Mouse (Mus musculus) embryonic facial prominence, embryonic 11.5 days (tissue): Measurements from ENCODE around the gene Cbs. TPM values are rescaled to one million over a fixed set of nuclear protein-coding genes. Genes with fewer than 3 reads are reported as not detected.
A peak's percentile ranks its signal among the peaks of the same experiment; 100 is the strongest.

Experiments used
- ATAC-seq: fragments of 200-750 bp; cut with Nextera tagmentation; replicated peaks from 2 replicates; pipeline ENCODE4 v1.8.0; 2017; ENCODE audit warnings: low read depth; ENCODE audit not compliant: insufficient number of reproducible peaks, low FRiP score, low TSS enrichment
- DNase-seq: peaks from one replicate; pipeline ENCODE4 v3.0.0-alpha.2; 2015; ENCODE audit warnings: low spot score
- H3K27ac ChIP-seq: fragments of 300-500 bp; sonication (generic); replicated peaks from 2 replicates; pipeline ENCODE4 v1.5.1; 2014; ENCODE audit warnings: mild to moderate bottlenecking, low read depth, low read length, control low read depth
- H3K27me3 ChIP-seq: fragments of 300-500 bp; sonication (generic); 2 replicates; pipeline ENCODE4 v1.6.1; 2014; ENCODE audit warnings: mild to moderate bottlenecking, low read length, moderate library complexity, mixed read lengths; ENCODE audit not compliant: control insufficient read depth, insufficient read depth
- H3K36me3 ChIP-seq: fragments of 300-500 bp; sonication (generic); replicated peaks from 2 replicates; pipeline ENCODE4 v1.6.1; 2014; ENCODE audit warnings: low read depth, mild to moderate bottlenecking, low read length, moderate library complexity, mixed read lengths; ENCODE audit not compliant: control insufficient read depth, insufficient read depth
- H3K4me1 ChIP-seq: fragments of 300-500 bp; sonication (generic); 2 replicates; pipeline ENCODE4 v1.6.1; 2014; ENCODE audit warnings: low read length, mixed read lengths; ENCODE audit not compliant: control insufficient read depth, insufficient read depth
- H3K4me2 ChIP-seq: fragments of 300-500 bp; sonication (generic); 2 replicates; pipeline ENCODE4 v1.6.1; 2014; ENCODE audit warnings: low read depth, mild to moderate bottlenecking, control low read depth, low read length, moderate library complexity
- H3K4me3 ChIP-seq: fragments of 300-500 bp; sonication (generic); 2 replicates; pipeline ENCODE4 v1.5.1; 2014; ENCODE audit warnings: low read depth, low read length, control low read depth
- H3K9ac ChIP-seq: fragments of 300-500 bp; sonication (generic); replicated peaks from 2 replicates; pipeline ENCODE4 v1.6.1; 2014; ENCODE audit warnings: mild to moderate bottlenecking, control low read depth, low read length
- H3K9me3 ChIP-seq: fragments of 300-500 bp; sonication (generic); replicated peaks from 2 replicates; pipeline ENCODE4 v1.6.1; 2016; ENCODE audit warnings: mild to moderate bottlenecking, low read length, inconsistent platforms, mixed read lengths; ENCODE audit not compliant: control insufficient read depth
- WGBS: fragments of 180-500 bp; shearing (Covaris S2); extraction: QIAGEN DNeasy Blood & Tissue Kit; methylation state at CpG from one replicate; pipeline ENCODE4 v1.1.7; 2014; 5-methylcytosine and 5-hydroxymethylcytosine counted together
- polyA plus RNA-seq: library from polyadenylated mRNA; unstranded; fragments of >200 nt; fragmentation: Nextera tagmentation; extraction: Ambion mirVana; gene quantifications from 2 replicates; pipeline ENCODE4 v1.2.1, GENCODE M21; 2014

The Cbs gene
- polyA plus RNA-seq, result 1.5 and 2.5 TPM in 2 replicates

DNA sequence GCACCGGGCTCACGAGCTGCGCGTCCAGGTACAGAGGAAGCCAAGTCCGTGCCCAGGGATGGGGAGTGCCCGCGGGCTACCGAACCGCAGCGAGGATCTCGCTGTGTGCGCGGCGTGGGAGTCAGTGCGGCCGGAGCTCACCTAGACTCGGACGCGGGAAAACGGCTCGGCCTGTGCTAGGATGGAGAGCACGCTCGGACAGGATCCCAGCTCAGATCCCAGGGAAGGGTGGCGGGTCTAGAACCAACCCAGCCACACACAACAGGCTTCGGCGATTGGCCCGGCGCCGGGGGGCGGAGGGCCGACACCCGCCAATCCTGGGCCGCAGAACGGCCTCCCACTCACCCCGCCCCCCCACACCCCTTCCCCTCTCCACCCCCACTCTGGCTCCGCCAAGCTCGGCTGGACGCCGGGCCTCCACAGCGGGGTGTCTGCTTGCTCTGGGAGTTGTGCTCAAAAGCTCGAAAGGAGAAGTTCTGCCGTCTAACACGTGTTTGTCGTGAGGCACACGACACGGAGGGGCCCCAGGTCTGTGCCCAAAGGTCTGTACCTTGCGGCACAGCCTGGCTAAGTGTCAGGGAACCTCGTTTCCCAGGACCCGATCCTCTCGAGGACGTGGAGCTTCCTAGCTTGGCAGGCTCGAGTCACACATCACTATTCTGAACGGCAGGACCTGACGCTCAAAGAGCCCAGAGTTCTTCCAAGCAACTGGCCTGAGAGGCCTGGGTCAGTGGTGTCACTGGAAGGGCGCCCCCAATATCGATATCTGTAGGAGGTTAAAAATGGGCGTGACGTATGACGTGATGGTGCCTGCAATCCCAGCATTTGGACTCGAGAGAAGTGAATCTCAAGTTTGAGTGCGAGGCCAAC lies at the start of gene Cbs:
TSS of gene Cbs (minus strand) at position 297 of the 870 bp plus-strand sequence.
- peaks cover 18% of the 10 kb centered on the region for H3K27me3 ChIP-seq
- ATAC-seq, result peak; percentile 93
- H3K4me1 ChIP-seq, result no peaks in the 10 kb centered on the region; the same call in 1 of the 2 replicates
- H3K4me3 ChIP-seq, result peak within 1 kb of the TSS; percentile 49
- peak within 1 kb of the TSS; percentile 97 for H3K4me2 ChIP-seq
- no peak within 1 kb of the TSS for H3K27ac ChIP-seq
- DNase-seq, result peak; percentile 84
- peak within 1 kb of the TSS; percentile 60 for H3K9ac ChIP-seq
- no peaks in the 10 kb centered on the region for H3K36me3 ChIP-seq
- H3K9me3 ChIP-seq, result no peaks in the 10 kb centered on the region
- under 1% methylated on average over 60 of the region's 61 CpGs for WGBS

DNA sequence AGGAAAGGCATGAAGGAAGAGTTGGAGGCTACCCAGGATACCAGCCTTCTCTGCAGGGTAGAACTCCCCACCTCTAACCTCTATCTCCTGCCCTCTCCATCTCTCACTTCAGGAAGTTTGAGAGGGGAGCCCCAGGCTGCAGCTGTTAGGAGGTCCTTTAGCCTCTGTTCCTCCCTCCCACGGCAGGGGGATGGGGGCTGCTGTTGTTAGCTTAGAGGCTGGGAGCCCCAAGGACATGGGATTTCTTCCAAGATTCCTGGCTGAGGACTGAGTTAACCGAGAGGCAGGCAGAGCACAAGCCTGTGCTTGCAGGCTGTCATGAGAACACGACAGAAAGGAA lies 49.2 kb upstream of the Cbs start:
- peak; percentile 34 for DNase-seq
- H3K4me1 ChIP-seq, result no peaks in the 10 kb centered on the region
- H3K27ac ChIP-seq, result peak overlapping the region; percentile 70
- H3K9me3 ChIP-seq, result no peaks in the 10 kb centered on the region
- 32% methylated on average over 3 of the region's 3 CpGs for WGBS
- H3K36me3 ChIP-seq, result no peaks in the 10 kb centered on the region
- ATAC-seq, result no peak
- no peaks in the 10 kb centered on the region for H3K27me3 ChIP-seq
- no peak overlapping the region for H3K9ac ChIP-seq
- H3K4me3 ChIP-seq, result no peak overlapping the region
- H3K4me2 ChIP-seq, result no peak overlapping the region

DNA sequence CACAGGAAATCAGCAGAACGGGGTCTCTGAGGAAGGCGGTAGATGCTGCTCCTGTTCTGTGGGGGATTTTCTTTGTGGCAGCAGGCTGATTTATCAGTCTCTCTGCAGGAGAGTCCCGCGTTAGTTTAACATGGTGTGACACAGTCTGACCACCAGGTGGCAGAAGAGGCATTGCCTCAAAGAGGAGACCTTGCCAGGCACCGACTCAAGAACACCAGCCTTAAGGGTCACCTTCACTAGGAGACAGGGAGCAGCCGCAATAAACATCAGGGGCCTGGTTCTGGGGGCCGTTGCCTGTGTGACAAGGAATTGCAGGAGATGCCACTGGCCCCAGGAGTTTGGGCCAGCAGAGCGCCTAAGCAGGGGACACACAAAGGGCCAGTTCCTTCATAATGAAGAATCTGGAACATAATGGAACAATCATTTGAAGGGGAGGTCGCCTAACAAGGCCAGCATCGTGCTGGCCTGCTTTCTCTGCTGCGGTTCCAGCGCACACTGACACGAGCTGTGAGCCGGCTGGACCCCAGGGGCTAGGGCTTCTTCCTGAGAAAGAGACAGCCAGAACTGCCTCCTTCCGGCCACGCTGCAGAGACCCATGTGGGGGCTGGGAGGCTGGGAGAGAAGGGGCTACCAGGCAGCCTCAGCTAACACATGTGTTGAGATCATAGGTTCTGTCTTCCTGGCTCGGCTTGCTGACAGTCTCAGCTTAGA lies 48.6 kb upstream of the Cbs start:
- 12% methylated on average over 17 of the region's 17 CpGs for WGBS
- Histone ChIP-seq H3K9ac (peak overlapping the region; percentile 43), H3K36me3 (no peaks in the 10 kb centered on the region), H3K27ac (peak overlapping the region; percentile 70), H3K4me2 (peak overlapping the region; percentile 20; the same call in 1 of the 2 replicates), H3K9me3 (no peaks in the 10 kb centered on the region), H3K27me3 (no peaks in the 10 kb centered on the region), H3K4me3 (no peak overlapping the region), H3K4me1 (no peaks in the 10 kb centered on the region)
- DNase-seq (peak; percentile 92), ATAC-seq (0 out of 2 replicates have a peak, but pooled peaks have one; percentile 21)

DNA sequence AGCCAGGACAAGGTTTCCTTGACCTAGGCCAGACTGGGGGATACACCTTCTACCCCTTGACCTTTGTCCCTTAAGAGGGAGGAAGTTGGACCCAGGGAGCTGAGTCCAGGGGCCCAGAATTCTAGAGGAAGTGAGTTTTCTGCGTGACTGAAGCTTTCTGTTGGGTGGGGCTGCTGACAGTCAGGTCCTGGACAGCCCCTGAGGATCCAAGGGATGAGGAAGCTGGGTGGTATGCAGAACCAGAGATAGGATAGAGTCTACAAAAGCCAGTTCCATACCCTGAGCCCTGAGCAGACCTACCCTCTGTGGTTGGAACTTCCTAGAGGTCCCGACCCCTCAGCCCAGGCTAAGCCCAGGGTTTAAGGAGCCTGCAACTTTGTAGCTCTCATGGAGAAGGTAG lies 43.4 kb upstream of the Cbs start:
- H3K4me2 ChIP-seq, result no peak overlapping the region
- no peak overlapping the region for H3K27ac ChIP-seq
- DNase-seq (no peak), ATAC-seq (no peak)
- no peak overlapping the region for H3K4me3 ChIP-seq
- no peaks in the 10 kb centered on the region for H3K27me3 ChIP-seq
- WGBS, result 61% methylated on average over 2 of the region's 2 CpGs
- no peaks in the 10 kb centered on the region for H3K36me3 ChIP-seq
- no peaks in the 10 kb centered on the region for H3K4me1 ChIP-seq
- no peak overlapping the region for H3K9ac ChIP-seq
- no peaks in the 10 kb centered on the region for H3K9me3 ChIP-seq

DNA sequence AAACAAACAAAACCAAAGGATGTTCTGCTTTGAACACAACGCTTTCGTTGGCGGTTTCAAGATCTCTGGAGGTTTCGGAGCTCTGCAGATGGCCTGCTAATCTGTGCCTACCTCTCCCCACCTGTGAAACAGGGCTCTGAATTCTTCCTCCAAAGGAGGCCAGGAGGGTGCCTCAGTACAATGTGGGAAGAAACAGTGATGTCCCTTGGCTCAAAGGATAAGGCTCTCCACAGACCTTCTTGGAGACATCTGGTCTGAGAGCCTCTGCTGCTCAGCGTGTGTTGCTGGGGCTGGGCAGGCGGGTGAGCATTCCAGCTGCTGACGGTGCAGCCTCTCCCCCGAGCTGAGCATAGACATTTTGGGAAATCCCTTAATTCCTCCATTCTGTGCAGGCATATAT lies 40.5 kb upstream of the Cbs start, which contains the start of gene Cryaa:
TSS of gene Cryaa (plus strand) at position 301 of the 400 bp plus-strand sequence.
- DNase-seq, result no peak
- Histone ChIP-seq H3K36me3 (no peaks in the 10 kb centered on the region), H3K27me3 (no peaks in the 10 kb centered on the region), H3K4me2 (no peak within 1 kb of the TSS), H3K9ac (no peak within 1 kb of the TSS), H3K9me3 (no peaks in the 10 kb centered on the region), H3K4me3 (no peak within 1 kb of the TSS), H3K27ac (no peak within 1 kb of the TSS), H3K4me1 (no peaks in the 10 kb centered on the region)
- 75% methylated on average over 8 of the region's 8 CpGs for WGBS
- no peak for ATAC-seq

DNA sequence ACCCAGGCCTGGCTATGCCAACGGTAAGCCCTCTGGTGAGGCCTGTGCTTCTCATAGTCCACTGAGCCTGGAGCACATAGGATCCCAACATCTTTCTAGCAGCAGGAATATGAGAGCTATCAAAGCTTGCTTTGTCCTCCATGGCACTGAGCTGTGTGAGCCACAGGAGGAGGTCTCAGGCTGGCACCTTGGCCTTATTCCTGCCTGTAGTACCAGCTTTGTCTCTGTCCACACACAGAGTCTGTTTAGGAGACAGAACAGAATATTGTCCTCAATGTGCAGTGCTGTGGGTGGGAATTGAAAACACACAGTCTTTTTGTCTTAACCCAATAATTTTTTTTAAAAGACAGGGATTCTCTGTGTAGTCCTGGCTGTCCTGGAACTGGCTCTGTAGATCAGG lies 37.4 kb upstream of the Cbs start:
- ATAC-seq (no peak), DNase-seq (no peak)
- WGBS, result 74% methylated on average over 1 of the region's 1 CpGs
- Histone ChIP-seq H3K4me1 (no peaks in the 10 kb centered on the region), H3K9me3 (no peaks in the 10 kb centered on the region), H3K27ac (no peak overlapping the region), H3K27me3 (no peaks in the 10 kb centered on the region), H3K4me3 (no peak overlapping the region), H3K36me3 (no peaks in the 10 kb centered on the region), H3K9ac (no peak overlapping the region), H3K4me2 (no peak overlapping the region)

DNA sequence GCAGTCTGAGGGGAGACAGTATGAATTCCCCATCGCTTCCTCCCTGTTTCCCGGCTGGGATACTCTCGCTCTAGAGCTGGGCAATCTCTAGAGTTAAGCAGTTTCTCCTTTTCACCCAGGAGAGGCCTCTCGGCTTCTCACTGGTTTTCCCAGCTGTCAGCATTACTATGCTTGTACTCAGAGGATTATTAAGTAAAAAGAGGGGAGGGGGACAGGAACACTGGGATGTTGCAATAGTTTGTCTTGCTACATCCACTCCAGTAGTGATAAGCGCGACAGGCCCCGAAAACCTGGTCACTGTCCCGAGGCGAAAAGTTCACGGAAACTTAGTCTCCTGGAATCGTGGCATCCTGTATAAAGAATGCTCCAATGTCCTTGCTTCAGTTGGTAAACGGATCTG lies 35.2 kb upstream of the Cbs start:
- Histone ChIP-seq H3K9me3 (no peaks in the 10 kb centered on the region), H3K27ac (no peak overlapping the region), H3K36me3 (no peaks in the 10 kb centered on the region), H3K4me1 (no peaks in the 10 kb centered on the region), H3K4me3 (no peak overlapping the region), H3K9ac (no peak overlapping the region), H3K4me2 (no peak overlapping the region), H3K27me3 (no peaks in the 10 kb centered on the region)
- 82% methylated on average over 12 of the region's 12 CpGs for WGBS
- ATAC-seq (no peak), DNase-seq (no peak)

DNA sequence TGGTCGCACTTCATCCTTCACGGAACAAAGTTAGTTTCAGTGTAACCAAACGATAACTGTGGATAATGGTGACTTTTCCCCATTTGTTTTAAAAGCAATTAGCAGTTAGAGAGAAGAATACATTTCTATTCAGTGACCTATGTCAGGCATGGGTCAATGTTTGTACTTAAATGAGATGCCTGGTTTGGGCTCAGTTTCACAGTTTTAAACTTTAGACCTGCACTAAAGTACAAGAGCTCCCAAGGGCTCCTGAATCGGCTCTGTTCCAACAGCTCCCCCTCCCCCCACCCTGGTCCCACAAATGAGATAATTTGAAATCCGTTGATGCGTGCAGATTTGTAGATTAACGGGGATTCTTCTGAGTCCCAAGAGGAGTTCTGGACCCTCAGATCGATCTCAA lies 34.7 kb upstream of the Cbs start:
- WGBS, result 63% methylated on average over 8 of the region's 8 CpGs
- Histone ChIP-seq H3K27ac (no peak overlapping the region), H3K4me1 (no peaks in the 10 kb centered on the region), H3K27me3 (no peaks in the 10 kb centered on the region), H3K4me2 (no peak overlapping the region), H3K9me3 (no peaks in the 10 kb centered on the region), H3K9ac (no peak overlapping the region), H3K4me3 (no peak overlapping the region), H3K36me3 (no peaks in the 10 kb centered on the region)
- DNase-seq (no peak), ATAC-seq (no peak)
